Mouse (Mus musculus) hindbrain, embryonic 15.5 days (tissue): ENCODE measurements around the gene Rbbp5. TPM values are rescaled to one million over a fixed set of nuclear protein-coding genes. Genes with fewer than 3 reads are reported as not detected.

ENCODE experiments used
- ATAC-seq: fragments of 200-750 bp; cut with Nextera tagmentation; 2 replicates; pipeline ENCODE4 v1.8.0; 2017; ENCODE audit warnings: low read depth, moderate number of reproducible peaks, moderate TSS enrichment; ENCODE audit not compliant: low FRiP score
- H3K27ac ChIP-seq: fragments of 300-500 bp; sonication (generic); replicated peaks from 2 replicates; pipeline ENCODE4 v1.5.1; 2015; ENCODE audit warnings: mild to moderate bottlenecking, inconsistent platforms
- H3K27me3 ChIP-seq: fragments of 300-500 bp; sonication (generic); 2 replicates; pipeline ENCODE4 v1.6.1; 2015; ENCODE audit warnings: control low read depth, inconsistent platforms
- H3K36me3 ChIP-seq: fragments of 300-500 bp; sonication (generic); 2 replicates; pipeline ENCODE4 v1.6.1; 2015; ENCODE audit warnings: control low read depth, inconsistent platforms
- H3K4me1 ChIP-seq: fragments of 300-500 bp; sonication (generic); replicated peaks from 2 replicates; pipeline ENCODE4 v1.6.1; 2015; ENCODE audit warnings: control low read depth, inconsistent platforms
- H3K4me2 ChIP-seq: fragments of 300-500 bp; sonication (generic); 2 replicates; pipeline ENCODE4 v1.6.1; 2015; ENCODE audit warnings: moderate library complexity, mild to moderate bottlenecking, inconsistent platforms
- H3K4me3 ChIP-seq: fragments of 300-500 bp; sonication (generic); 2 replicates; pipeline ENCODE4 v1.5.1; 2015; ENCODE audit warnings: mild to moderate bottlenecking, inconsistent platforms
- H3K9ac ChIP-seq: fragments of 300-500 bp; sonication (generic); 2 replicates; pipeline ENCODE4 v1.6.1; 2015; ENCODE audit warnings: inconsistent platforms
- H3K9me3 ChIP-seq: fragments of 300-500 bp; sonication (generic); 2 replicates; pipeline ENCODE4 v1.6.1; 2016; ENCODE audit warnings: control low read depth, inconsistent platforms
- WGBS: fragments of 180-500 bp; shearing (Covaris S2); methylation state at CpG from one replicate; pipeline ENCODE4 v1.1.7; 2015; 5-methylcytosine and 5-hydroxymethylcytosine counted together
- polyA plus RNA-seq: library from polyadenylated mRNA; unstranded; fragments of >200 nt; fragmentation: Nextera tagmentation; extraction: Ambion mirVana; gene quantifications from 2 replicates; pipeline ENCODE4 v1.2.1, GENCODE M21; 2015

Rbbp5 gene
- polyA plus RNA-seq, 1 experiment from 2014 or later: 43.8 TPM

DNA sequence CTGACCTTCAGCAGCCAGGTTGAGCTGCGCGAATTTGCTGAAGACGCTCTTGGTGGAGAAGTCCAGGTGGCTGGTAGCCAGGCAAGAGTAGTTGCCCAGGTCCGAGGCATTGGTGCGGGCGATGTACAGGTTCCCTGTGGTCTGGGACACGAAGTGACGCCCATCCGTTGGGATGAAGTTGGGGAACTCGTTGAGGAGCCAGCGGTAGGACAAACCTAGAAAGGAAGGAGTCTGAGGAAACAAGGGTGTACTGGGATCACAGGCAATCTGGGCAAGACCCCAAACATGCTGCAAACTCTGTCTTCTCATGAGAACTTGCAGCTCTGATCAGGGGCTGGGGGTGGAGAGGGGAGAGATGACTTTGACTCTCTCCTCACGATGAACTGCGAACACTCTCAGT, 50.9 kb downstream of the Rbbp5 start:
- Histone ChIP-seq H3K9ac (no peak overlapping the region), H3K4me2 (no peak overlapping the region), H3K9me3 (no peaks in the 10 kb centered on the region), H3K4me1 (peaks cover 36% of the 10 kb centered on the region), H3K4me3 (no peak overlapping the region), H3K36me3 (peaks cover 2% of the 10 kb centered on the region), H3K27me3 (no peaks in the 10 kb centered on the region), H3K27ac (no peak overlapping the region)
- no peak for ATAC-seq
- WGBS: 93% methylated on average over 13 of the region's 13 CpGs

DNA sequence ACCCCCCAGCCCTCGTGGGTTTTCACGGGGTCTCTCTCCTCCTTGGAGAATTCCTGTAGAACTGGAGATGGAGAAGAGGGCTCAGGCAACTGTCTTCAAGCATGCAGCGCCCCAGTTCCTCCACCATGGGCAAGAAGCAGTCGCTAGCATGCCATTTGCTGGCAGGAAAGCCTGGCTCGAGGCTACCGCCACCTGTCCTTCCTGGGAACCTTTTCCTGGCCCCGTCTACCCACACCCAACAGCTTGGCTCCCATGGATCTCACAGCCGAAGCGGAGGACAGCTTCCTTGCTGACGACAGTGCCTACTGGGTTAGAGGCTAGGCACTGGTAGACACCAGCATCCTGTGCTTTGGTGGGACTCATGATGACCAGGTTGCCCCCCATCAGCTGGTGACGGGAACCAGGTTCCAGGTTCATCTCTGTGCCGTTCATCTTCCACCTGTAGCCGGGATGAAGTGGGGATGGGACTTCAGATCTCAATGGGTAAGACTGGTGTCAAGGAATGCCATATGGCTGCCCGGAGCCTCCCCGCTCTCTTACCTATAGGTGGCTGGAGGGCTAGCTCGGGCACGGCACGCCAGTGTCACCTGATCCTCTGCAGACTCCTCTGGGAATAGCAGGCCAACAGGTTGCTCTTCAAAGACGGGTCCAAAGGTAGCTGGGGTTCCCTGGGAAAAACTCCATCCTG, 51.6 kb downstream of the Rbbp5 start:
- no peaks in the 10 kb centered on the region for H3K9me3 ChIP-seq
- 89% methylated on average over 19 of the region's 19 CpGs for WGBS

DNA sequence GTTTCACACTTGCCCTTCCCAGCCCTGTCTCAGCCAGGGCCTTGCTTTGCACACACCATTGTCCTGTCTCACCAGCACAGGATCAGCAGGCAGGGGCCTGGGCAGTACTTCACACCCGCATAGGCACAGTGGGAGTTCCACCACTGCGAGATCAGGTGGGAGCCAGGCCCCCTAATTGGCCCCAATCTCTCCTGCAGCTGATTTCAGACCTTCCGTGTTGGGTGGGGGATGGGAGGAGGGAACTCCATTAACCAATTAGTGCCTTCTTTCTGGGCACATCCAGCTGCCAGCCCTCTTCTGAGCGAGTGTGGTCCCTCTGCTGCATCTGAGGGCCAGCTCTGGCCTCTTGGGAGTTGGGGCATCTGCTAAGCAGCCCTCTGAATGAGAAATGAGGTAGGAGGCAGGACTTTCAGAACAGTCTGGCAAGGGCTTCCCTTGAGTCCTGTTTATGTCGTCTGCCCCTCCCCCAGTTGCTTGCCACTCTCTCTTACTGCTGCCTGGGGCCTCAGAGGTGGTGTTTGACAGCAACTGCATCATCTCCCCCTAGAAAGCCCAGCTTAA, 53.5 kb downstream of the Rbbp5 start:
- no peak overlapping the region for H3K9ac ChIP-seq
- no peaks in the 10 kb centered on the region; the same call in 1 of the 2 replicates for H3K36me3 ChIP-seq
- H3K9me3 ChIP-seq: no peaks in the 10 kb centered on the region
- peak; percentile 43; the same call in 1 of the 2 replicates for ATAC-seq
- 3% methylated on average over 5 of the region's 5 CpGs for WGBS
- H3K27ac ChIP-seq: peak overlapping the region; percentile 12; the same call in 1 of the 2 replicates
- no peaks in the 10 kb centered on the region for H3K27me3 ChIP-seq
- H3K4me2 ChIP-seq: no peak overlapping the region
- no peak overlapping the region for H3K4me3 ChIP-seq
- H3K4me1 ChIP-seq: peaks cover 41% of the 10 kb centered on the region

More for the DNA sequence above, 51.6 kb downstream of the Rbbp5 start:
- Histone ChIP-seq H3K9ac (no peak overlapping the region), H3K27ac (no peak overlapping the region), H3K27me3 (no peaks in the 10 kb centered on the region), H3K4me1 (peaks cover 37% of the 10 kb centered on the region), H3K36me3 (no peaks in the 10 kb centered on the region; the same call in 1 of the 2 replicates), H3K4me3 (no peak overlapping the region), H3K4me2 (no peak overlapping the region)
- ATAC-seq: no peak

DNA sequence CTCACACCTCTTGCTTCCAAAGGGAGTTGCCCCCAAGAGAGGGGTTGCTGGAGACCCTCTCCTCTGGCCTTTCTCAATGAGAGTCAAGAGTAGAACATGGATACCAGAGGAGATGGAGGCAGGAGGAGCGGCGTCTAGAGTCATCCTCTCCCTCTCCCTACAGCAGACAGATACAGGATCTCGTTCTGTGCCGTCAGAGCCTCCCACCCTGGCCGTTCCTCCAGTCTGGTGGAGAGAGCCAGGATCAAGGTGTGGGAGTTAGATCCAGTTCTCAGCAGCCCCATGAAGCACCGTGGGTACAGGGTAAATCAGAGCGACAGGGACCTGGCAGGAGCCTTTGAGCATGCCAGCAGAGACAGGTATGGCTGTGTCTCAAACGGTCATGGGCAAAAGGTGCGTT, 55.4 kb downstream of the Rbbp5 start:
- no peak overlapping the region for H3K9ac ChIP-seq
- no peak overlapping the region for H3K4me2 ChIP-seq
- H3K36me3 ChIP-seq: no peaks in the 10 kb centered on the region; the same call in 1 of the 2 replicates
- no peak overlapping the region for H3K4me3 ChIP-seq
- H3K27me3 ChIP-seq: no peaks in the 10 kb centered on the region
- ATAC-seq: no peak
- H3K27ac ChIP-seq: no peak overlapping the region
- peaks cover 28% of the 10 kb centered on the region for H3K4me1 ChIP-seq
- no peaks in the 10 kb centered on the region for H3K9me3 ChIP-seq
- WGBS: 70% methylated on average over 9 of the region's 9 CpGs

DNA sequence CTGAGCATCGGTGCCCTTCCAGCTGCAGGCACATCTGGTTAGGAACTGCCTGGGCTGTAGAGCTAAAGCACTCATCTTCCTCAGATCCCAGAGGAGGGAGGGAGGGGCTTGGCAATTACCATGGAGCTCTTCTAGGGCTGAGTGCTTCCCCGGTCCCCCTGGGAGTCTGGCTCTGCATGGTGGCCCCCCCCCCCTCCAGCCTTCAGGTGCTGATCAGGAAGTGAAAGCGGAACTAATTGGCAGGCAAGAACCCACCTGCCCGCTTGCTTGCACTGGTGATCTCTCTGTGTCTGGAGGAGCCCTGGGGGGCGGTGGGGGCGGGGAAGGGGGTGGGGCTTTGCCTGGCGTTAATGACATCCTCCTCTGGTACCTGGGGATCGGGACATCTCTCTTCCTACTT, 56.7 kb downstream of the Rbbp5 start:
- Histone ChIP-seq H3K36me3 (no peaks in the 10 kb centered on the region; the same call in 1 of the 2 replicates), H3K27me3 (no peaks in the 10 kb centered on the region), H3K4me3 (no peak overlapping the region), H3K27ac (no peak overlapping the region), H3K9me3 (no peaks in the 10 kb centered on the region), H3K4me2 (no peak overlapping the region), H3K4me1 (peaks cover 28% of the 10 kb centered on the region), H3K9ac (no peak overlapping the region)
- ATAC-seq: no peak; the same call in 1 of the 2 replicates
- 7% methylated on average over 8 of the region's 8 CpGs for WGBS

DNA sequence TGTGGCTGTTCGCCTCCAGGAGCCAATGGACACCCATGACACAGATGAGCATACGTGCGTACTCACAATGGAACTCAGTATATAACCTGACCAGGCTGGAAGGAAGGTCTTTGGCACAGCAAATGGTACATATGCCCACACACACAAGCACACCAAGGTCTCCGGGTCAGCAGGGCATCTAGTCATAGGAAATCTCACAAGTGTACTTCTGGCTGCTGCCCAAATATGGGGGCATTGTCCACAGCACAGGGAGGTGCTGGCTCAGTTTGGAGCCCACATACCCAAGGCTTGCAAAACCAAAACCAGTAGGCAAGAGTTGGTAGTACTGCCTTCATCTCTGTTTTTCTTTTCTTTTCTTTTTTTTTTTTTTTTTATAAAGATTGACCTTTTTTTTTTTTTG, 58.4 kb downstream of the Rbbp5 start:
- Histone ChIP-seq H3K9me3 (no peaks in the 10 kb centered on the region), H3K4me2 (no peak overlapping the region), H3K27me3 (no peaks in the 10 kb centered on the region), H3K9ac (no peak overlapping the region), H3K4me1 (peaks cover 33% of the 10 kb centered on the region), H3K27ac (no peak overlapping the region), H3K4me3 (no peak overlapping the region), H3K36me3 (no peaks in the 10 kb centered on the region)
- WGBS: 89% methylated on average over 4 of the region's 4 CpGs
- no peak for ATAC-seq

DNA sequence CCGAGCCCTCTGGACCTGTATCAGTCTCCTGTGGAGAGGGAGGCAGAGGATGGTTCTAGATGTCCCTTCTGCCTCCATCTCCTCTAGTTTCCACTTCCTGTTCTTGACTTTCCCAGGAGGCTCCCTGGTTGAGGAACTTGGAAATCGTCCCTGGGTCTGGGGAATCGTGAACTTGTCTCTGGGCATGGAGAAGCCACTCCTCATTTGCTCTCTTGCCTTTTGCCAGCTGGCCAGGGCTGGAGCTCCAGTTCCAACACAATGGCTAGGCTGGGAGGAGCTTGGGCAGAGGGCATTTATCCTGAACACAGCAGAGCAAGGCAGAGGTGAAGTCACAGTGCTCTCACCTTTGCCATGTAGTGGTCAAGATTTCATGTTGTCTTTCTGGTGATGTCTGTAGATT, 59.3 kb downstream of the Rbbp5 start:
- H3K27ac ChIP-seq: no peak overlapping the region
- no peak overlapping the region for H3K4me3 ChIP-seq
- no peak for ATAC-seq
- no peak overlapping the region for H3K9ac ChIP-seq
- no peak overlapping the region for H3K4me2 ChIP-seq
- no peaks in the 10 kb centered on the region for H3K36me3 ChIP-seq
- H3K27me3 ChIP-seq: no peaks in the 10 kb centered on the region
- H3K9me3 ChIP-seq: no peaks in the 10 kb centered on the region
- peaks cover 34% of the 10 kb centered on the region for H3K4me1 ChIP-seq
- WGBS: 72% methylated on average over 3 of the region's 3 CpGs

DNA sequence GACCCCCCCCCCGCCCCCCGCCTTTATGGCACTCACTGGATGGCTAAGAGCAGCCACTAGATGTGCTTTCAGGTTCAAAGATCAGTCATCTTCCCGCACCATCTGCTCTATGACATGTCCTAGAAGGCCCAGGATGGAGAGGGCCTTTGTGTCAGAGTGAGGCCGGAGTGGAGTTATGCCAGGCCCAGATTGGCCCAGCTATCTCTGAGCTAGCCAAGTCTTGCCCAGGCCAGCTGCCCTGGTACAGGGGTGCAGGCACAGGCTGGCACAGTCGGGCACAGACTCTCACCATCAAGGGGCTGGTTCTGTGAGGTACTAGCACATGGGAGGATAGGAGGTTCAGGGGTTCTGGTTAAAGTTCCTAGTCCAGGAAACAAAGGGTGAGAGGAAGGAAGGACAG, 60.6 kb downstream of the Rbbp5 start:
- Histone ChIP-seq H3K36me3 (no peaks in the 10 kb centered on the region), H3K27me3 (no peaks in the 10 kb centered on the region), H3K27ac (no peak overlapping the region), H3K4me3 (no peak overlapping the region), H3K9ac (no peak overlapping the region), H3K4me2 (no peak overlapping the region), H3K4me1 (peaks cover 47% of the 10 kb centered on the region), H3K9me3 (no peaks in the 10 kb centered on the region)
- WGBS: 81% methylated on average over 5 of the region's 5 CpGs
- no peak for ATAC-seq

DNA sequence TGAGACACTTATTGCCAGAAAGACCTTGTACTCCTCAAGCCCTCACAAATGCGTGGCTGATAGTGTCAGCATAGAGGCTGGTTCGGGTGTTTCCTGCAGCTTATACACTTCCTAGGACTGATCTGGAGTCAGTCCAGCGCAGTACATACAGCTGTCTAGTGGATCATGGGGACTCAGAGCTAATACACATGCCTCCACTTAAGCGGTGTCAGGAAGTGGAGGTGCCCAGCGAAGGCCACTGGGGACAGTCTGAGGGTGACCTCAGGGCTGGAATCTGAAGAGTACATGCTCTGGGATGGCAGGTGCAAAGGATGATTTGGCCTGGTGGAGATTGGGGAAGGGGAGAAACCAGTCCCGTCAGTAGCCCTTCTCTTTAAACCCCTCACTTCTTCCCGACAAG, 63.5 kb downstream of the Rbbp5 start:
- Histone ChIP-seq H3K27ac (no peak overlapping the region), H3K27me3 (no peaks in the 10 kb centered on the region), H3K9me3 (no peaks in the 10 kb centered on the region), H3K9ac (no peak overlapping the region), H3K4me3 (peak overlapping the region; percentile 51), H3K4me2 (peak overlapping the region; percentile 77), H3K36me3 (no peaks in the 10 kb centered on the region), H3K4me1 (peaks cover 41% of the 10 kb centered on the region)
- WGBS: 51% methylated on average over 7 of the region's 7 CpGs
- ATAC-seq: no peak

DNA sequence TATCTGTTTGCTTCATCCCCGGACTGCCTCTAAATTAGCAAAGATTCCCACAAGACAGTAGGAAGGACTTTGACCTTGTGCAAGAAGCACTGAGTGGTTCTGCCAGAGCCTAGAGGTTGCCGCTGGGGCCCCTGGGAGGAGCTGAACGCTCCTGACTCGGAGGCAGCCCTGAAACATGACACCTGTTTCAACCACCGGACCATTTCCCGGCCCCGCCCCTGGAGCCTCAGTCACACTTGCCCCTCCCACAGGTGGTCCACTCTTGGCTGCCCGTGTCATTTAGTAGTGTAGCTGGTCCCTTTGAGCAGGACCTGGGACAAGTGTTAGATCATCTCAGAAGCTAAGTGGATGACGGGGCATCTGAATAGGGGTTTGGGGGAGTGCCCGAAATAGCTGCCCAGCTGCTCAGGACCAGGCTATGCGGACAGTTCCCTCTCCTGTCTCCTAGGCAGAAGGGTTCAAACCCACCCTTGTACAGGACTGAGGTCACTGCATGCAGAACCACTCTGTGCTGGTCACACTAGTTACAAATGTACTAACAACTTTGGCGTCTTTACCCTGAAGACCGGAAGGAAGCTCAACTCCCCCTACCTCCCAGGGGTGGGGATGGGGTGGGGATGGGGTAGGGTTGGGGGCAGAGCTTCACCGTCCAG, 64.1 kb downstream of the Rbbp5 start:
- ATAC-seq: no peak
- Histone ChIP-seq H3K27ac (no peak overlapping the region), H3K36me3 (no peaks in the 10 kb centered on the region), H3K4me3 (peak overlapping the region; percentile 51), H3K9me3 (no peaks in the 10 kb centered on the region), H3K4me1 (peaks cover 41% of the 10 kb centered on the region), H3K4me2 (peak overlapping the region; percentile 77), H3K9ac (peak overlapping the region; percentile 61; the same call in 1 of the 2 replicates), H3K27me3 (no peaks in the 10 kb centered on the region)
- WGBS: 7% methylated on average over 14 of the region's 14 CpGs

DNA sequence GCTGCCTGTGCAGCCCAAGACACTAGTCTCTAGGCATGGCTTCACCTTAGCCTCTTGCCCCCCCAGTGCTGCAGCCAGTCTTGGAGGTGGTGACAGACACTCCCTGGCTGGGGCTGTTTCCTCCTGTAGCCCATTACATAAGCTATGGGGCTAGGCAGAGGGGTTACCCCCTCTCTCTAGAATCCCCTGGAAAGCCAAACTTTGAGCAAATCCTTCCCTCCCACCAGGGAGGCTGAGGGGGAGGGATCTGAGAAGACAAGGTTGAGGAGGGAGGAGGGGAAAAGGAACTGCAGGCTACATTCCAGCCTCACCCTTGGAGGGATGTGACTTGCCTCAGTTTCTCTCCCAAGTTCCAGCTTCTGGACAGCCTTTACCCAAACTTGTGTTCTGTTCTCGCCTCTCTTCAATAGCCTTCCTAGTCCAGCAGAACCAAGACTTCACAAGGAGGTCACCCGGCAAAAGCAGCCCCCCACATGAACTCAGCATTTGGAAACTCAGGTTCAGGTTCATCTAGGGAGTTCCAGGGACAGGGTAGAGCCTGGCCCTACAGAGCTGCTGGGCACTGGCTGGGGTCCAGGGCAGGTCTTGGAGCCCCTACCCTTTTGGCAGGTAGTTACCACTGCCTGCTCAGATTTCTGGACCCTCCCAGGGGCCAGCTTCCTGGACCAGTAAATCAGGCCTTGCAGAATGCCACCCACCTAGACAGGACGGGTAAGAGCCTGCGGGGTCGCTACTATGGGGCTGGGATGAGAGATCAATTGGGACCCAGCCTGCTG, 64.8 kb downstream of the Rbbp5 start:
- Histone ChIP-seq H3K9me3 (no peaks in the 10 kb centered on the region), H3K36me3 (no peaks in the 10 kb centered on the region), H3K27ac (peak overlapping the region; percentile 86), H3K4me3 (peak overlapping the region; percentile 51), H3K4me1 (peaks cover 41% of the 10 kb centered on the region), H3K27me3 (no peaks in the 10 kb centered on the region), H3K9ac (peak overlapping the region; percentile 61), H3K4me2 (peak overlapping the region; percentile 77)
- ATAC-seq: peak; percentile 16
- WGBS: 11% methylated on average over 5 of the region's 5 CpGs
